Mouse (Mus musculus): ENCODE measurements around the gene Clpb. TPM values are rescaled to one million over a fixed set of nuclear protein-coding genes. Genes with fewer than 3 reads are reported as not detected.

Gene Clpb
- polyA plus RNA-seq, 1 experiment from 2014 or later, result 34.6 TPM

DNA sequence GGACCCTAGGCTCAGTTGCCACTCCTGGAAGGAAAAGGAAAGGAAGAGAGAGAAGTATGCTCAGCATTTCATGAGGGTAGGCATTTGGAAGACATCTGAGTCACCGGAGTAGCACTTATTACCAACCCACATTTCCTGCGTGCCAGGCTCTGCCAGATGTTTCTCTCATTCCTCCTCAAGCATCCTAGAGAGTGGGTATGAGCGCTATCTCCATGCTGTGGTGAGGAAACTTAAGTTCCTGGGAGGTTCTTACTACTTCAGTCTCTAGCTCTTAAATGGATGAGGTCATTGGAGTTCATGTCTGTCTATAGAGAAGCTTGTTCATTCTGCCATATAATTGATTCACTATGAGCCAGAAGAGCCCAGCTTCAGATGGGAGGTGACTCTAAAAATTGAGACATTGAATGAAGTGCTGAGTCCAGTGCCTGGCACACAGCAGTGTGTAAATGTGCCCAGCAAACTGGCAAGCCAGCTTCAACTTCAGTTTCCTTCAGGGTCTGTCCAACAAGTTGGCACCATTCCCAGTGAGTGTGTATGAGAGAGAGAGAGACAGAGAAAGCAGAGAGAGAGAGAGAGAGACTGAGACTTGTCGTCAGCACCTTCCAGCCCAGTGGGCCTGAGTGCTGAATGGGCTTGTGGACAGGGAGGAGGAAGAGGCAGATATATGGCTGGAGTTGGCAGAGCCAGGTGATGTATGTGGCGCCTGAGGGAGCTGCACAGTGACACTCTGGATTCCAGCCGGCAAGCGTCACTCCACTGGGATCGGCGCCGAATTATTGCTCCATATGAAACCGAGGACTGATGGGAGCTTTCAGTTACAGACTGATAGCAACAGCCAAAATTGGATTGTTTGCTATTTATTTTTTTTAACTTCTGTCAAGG lies 98.7 kb downstream of the Clpb start:
- no peak for ATAC-seq (replicated peaks; ENCODE audit: low FRiP score, low read depth)

DNA sequence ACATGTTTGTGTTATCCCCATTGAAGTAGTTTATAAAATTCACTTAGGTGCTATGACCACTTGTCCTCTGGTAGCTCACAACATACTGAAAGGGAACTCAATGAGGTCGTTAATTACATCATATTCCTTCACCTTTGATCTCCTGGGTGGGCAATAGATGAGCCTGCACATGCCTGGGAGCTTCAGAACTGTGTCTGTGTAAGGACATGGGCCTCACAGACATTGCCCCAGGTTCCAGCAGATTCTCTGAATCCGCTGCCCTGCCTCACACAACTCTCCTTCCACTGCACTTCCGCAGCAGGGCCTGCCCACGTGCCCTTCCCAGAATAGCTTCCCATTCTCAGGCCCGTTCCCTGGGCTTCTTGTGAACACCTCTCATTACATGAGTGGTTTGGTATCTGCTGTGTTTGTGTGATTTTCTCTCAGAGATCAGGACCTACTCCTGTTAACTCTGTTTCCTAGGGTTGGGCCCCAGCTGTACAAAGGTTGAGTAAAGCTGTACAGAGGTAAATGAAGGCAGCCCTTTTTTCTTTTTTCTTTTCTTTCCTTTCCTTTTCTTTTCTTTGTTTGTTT lies 104.0 kb downstream of the Clpb start:
- H3K4me3 ChIP-seq (replicated peaks; ENCODE audit: low read depth, low read length), result no peak overlapping the region
- H3K36me3 ChIP-seq (ENCODE audit: insufficient read depth, low read length), result 0 out of 2 replicates have a peak, but pooled peaks cover 3% of the 10 kb centered on the region
- no peaks in the 10 kb centered on the region for H3K9me3 ChIP-seq (replicated peaks; ENCODE audit: low read length)
- no peaks in the 10 kb centered on the region for H3K4me1 ChIP-seq (replicated peaks; ENCODE audit: insufficient read depth, low read length)
- no peaks in the 10 kb centered on the region for H3K27me3 ChIP-seq (ENCODE audit: insufficient read depth, low read length)
- 71% methylated on average over 5 of the region's 5 CpGs for WGBS
- no peak for ATAC-seq (replicated peaks; ENCODE audit: low FRiP score, low read depth)
- no peak overlapping the region for H3K27ac ChIP-seq
- no peak overlapping the region for H3K9ac ChIP-seq (ENCODE audit: low read depth, low read length)
- no peak for DNase-seq (ENCODE audit: low spot score)
- TF ChIP-seq CTCF (IDR thresholded peaks at IDR 0.05; ENCODE audit: low read depth), result no peak
- H3K4me2 ChIP-seq (ENCODE audit: low read length), result no peak overlapping the region

More for the DNA sequence above, 98.7 kb downstream of the Clpb start:
- no peak overlapping the region for H3K27ac ChIP-seq
- H3K9me3 ChIP-seq (replicated peaks; ENCODE audit: low read length), result no peaks in the 10 kb centered on the region
- TF ChIP-seq CTCF (IDR thresholded peaks at IDR 0.05; ENCODE audit: low read depth), result no peak
- H3K27me3 ChIP-seq (ENCODE audit: insufficient read depth, low read length), result no peaks in the 10 kb centered on the region
- H3K4me2 ChIP-seq (ENCODE audit: low read length), result no peak overlapping the region
- WGBS, result 83% methylated on average over 11 of the region's 11 CpGs
- 0 out of 2 replicates have a peak, but pooled peaks cover 3% of the 10 kb centered on the region for H3K36me3 ChIP-seq (ENCODE audit: insufficient read depth, low read length)
- no peak for DNase-seq (ENCODE audit: low spot score)
- H3K4me1 ChIP-seq (replicated peaks; ENCODE audit: insufficient read depth, low read length), result no peaks in the 10 kb centered on the region
- H3K9ac ChIP-seq (ENCODE audit: low read depth, low read length), result no peak overlapping the region
- H3K4me3 ChIP-seq (replicated peaks; ENCODE audit: low read depth, low read length), result no peak overlapping the region

- Histone ChIP-seq H3K36me3 (ENCODE audit: insufficient read depth, low read length) (0 out of 2 replicates have a peak, but pooled peaks cover 3% of the 10 kb centered on the region), H3K9ac (ENCODE audit: low read depth, low read length) (no peak overlapping the region), H3K27me3 (ENCODE audit: insufficient read depth, low read length) (no peaks in the 10 kb centered on the region), H3K9me3 (replicated peaks; ENCODE audit: low read length) (no peaks in the 10 kb centered on the region), H3K4me1 (replicated peaks; ENCODE audit: insufficient read depth, low read length) (no peaks in the 10 kb centered on the region), H3K27ac (no peak overlapping the region), H3K4me2 (ENCODE audit: low read length) (no peak overlapping the region), H3K4me3 (replicated peaks; ENCODE audit: low read depth, low read length) (no peak overlapping the region)
- TF ChIP-seq CTCF (IDR thresholded peaks at IDR 0.05; ENCODE audit: low read depth), result no peak
- 69% methylated on average over 7 of the region's 7 CpGs for WGBS
- no peak for DNase-seq (ENCODE audit: low spot score)
- ATAC-seq (replicated peaks; ENCODE audit: low FRiP score, low read depth), result no peak
Observed at GRCm38 (mm10) chr7:101770051-101770450, 106.6 kb downstream of the Clpb start.

GRCm38 (mm10) chr7:101771604-101772003 lies 108.2 kb downstream of the Clpb start:
- ATAC-seq (replicated peaks; ENCODE audit: low FRiP score, low read depth) (no peak), DNase-seq (ENCODE audit: low spot score) (no peak)
- Histone ChIP-seq H3K4me3 (replicated peaks; ENCODE audit: low read depth, low read length) (no peak overlapping the region), H3K36me3 (ENCODE audit: insufficient read depth, low read length) (0 out of 2 replicates have a peak, but pooled peaks cover 4% of the 10 kb centered on the region), H3K4me2 (ENCODE audit: low read length) (no peak overlapping the region), H3K9ac (ENCODE audit: low read depth, low read length) (no peak overlapping the region), H3K9me3 (replicated peaks; ENCODE audit: low read length) (no peaks in the 10 kb centered on the region), H3K27ac (no peak overlapping the region), H3K27me3 (ENCODE audit: insufficient read depth, low read length) (no peaks in the 10 kb centered on the region), H3K4me1 (replicated peaks; ENCODE audit: insufficient read depth, low read length) (no peaks in the 10 kb centered on the region)
- WGBS, result 92% methylated on average over 1 of the region's 1 CpGs
- no peak for TF ChIP-seq CTCF (IDR thresholded peaks at IDR 0.05; ENCODE audit: low read depth)

DNA sequence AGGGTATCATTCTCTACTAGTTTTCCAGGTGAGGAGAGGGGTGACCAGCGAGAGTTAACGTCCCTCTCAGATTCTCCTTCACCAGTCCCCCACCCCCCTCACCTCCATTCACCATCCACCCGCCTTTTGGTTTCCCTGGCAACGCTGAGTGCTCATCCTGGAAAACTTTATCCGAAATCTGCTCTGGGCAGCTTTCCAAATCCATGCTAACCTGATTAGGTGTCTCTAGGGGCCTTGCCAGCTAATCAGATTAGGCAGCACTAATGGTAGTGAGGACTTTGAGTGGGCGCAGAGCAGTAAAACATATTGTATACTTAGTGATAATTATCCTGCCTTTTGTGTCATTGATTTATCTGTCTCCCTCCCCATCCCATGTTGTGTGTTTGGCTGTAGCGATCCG lies 109.3 kb downstream of the Clpb start:
- Histone ChIP-seq H3K4me2 (ENCODE audit: low read length) (no peak overlapping the region), H3K9ac (ENCODE audit: low read depth, low read length) (no peak overlapping the region), H3K4me3 (replicated peaks; ENCODE audit: low read depth, low read length) (no peak overlapping the region), H3K27me3 (ENCODE audit: insufficient read depth, low read length) (no peaks in the 10 kb centered on the region), H3K9me3 (replicated peaks; ENCODE audit: low read length) (no peaks in the 10 kb centered on the region), H3K4me1 (replicated peaks; ENCODE audit: insufficient read depth, low read length) (no peaks in the 10 kb centered on the region), H3K36me3 (ENCODE audit: insufficient read depth, low read length) (0 out of 2 replicates have a peak, but pooled peaks cover 4% of the 10 kb centered on the region), H3K27ac (no peak overlapping the region)
- ATAC-seq (replicated peaks; ENCODE audit: low FRiP score, low read depth), result no peak
- no peak for DNase-seq (ENCODE audit: low spot score)
- no peak for TF ChIP-seq CTCF (IDR thresholded peaks at IDR 0.05; ENCODE audit: low read depth)
- 55% methylated on average over 8 of the region's 8 CpGs for WGBS

GRCm38 (mm10) chr7:101777053-101777452 lies 113.6 kb downstream of the Clpb start:
- H3K4me1 ChIP-seq (replicated peaks; ENCODE audit: insufficient read depth, low read length), result no peaks in the 10 kb centered on the region
- DNase-seq (ENCODE audit: low spot score) (no peak), ATAC-seq (replicated peaks; ENCODE audit: low FRiP score, low read depth) (no peak)
- no peak overlapping the region for H3K9ac ChIP-seq (ENCODE audit: low read depth, low read length)
- no peak overlapping the region for H3K27ac ChIP-seq
- H3K4me3 ChIP-seq (replicated peaks; ENCODE audit: low read depth, low read length), result no peak overlapping the region
- H3K9me3 ChIP-seq (replicated peaks; ENCODE audit: low read length), result no peaks in the 10 kb centered on the region
- WGBS, result 97% methylated on average over 1 of the region's 1 CpGs
- no peaks in the 10 kb centered on the region for H3K27me3 ChIP-seq (ENCODE audit: insufficient read depth, low read length)
- no peak overlapping the region for H3K4me2 ChIP-seq (ENCODE audit: low read length)
- H3K36me3 ChIP-seq (ENCODE audit: insufficient read depth, low read length), result 0 out of 2 replicates have a peak, but pooled peaks cover 8% of the 10 kb centered on the region
- no peak for TF ChIP-seq CTCF (IDR thresholded peaks at IDR 0.05; ENCODE audit: low read depth)

All from kidney, postnatal 0 days (tissue).